8 mouse cellular contexts compared by ENCODE assay signal in the genomic region with DNA sequence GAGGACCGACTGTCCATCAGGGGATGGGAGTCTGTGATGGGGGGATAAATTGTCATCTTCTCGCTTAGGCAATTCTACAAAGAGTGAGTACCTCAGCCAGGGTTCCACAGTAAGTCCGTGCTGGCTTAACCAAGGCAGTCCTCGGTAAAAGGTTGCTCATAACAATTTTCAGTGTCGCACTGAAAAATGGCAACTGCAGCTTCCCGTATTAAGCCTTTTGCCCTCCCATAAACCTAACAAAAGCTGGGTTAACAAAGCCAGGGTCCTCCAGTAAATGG. TPM values are rescaled to one million over a fixed set of nuclear protein-coding genes. Genes with fewer than 3 reads are reported as not detected.
A peak's percentile ranks its signal among the peaks of the same experiment; 100 is the strongest.
DNase-seq lines count a peak whose midpoint lies in the region; ATAC-seq and TF ChIP-seq lines count a peak whose summit lies in the region.

No protein-coding gene starts in this region.

- no peak for TF ChIP-seq CTCF in CH12.LX (conservative IDR thresholded peaks at IDR 0.05 in 1 of 2, IDR thresholded peaks at IDR 0.05 in 1 of 2; ENCODE audit: low read depth in 2 of 2, low read length in 2 of 2)
- no peak for TF ChIP-seq CTCF in liver, embryonic 14.5 days (IDR thresholded peaks at IDR 0.05; ENCODE audit: low read depth)

- peak overlapping the region; percentile 89 for H3K9ac ChIP-seq in heart, embryonic 13.5 days
- H3K9ac ChIP-seq in CH12.LX (ENCODE audit: insufficient read depth, low read depth), result peak overlapping the region; percentile 68
- H3K9ac ChIP-seq in liver, embryonic 14.5 days (replicated peaks), result peak overlapping the region; percentile 84

- H3K4me2 ChIP-seq in heart, embryonic 13.5 days, result peak overlapping the region; percentile 81
- peak overlapping the region; percentile 53; the same call in 1 of the 2 replicates for H3K4me2 ChIP-seq in CH12.LX (ENCODE audit: insufficient read depth, low read depth, poor library complexity, severe bottlenecking)
- peak overlapping the region; percentile 91 for H3K4me2 ChIP-seq in liver, embryonic 14.5 days (ENCODE audit: low read depth)

- no peak for TF ChIP-seq RAD21 in CH12.LX (IDR thresholded peaks at IDR 0.05; ENCODE audit: low read depth, low read length)

- no peaks in the 10 kb centered on the region for H3K9me3 ChIP-seq in heart, embryonic 13.5 days
- H3K9me3 ChIP-seq in CH12.LX (replicated peaks; ENCODE audit: low read length), result no peaks in the 10 kb centered on the region
- H3K9me3 ChIP-seq in forebrain, embryonic 10.5 days, result no peaks in the 10 kb centered on the region
- H3K9me3 ChIP-seq in liver, embryonic 14.5 days (ENCODE audit: control insufficient read depth, low read length), result no peaks in the 10 kb centered on the region

- TF ChIP-seq POLR2A in CH12.LX (IDR thresholded peaks at IDR 0.05; ENCODE audit: low read depth, low read length), result no peak

- 6% methylated on average over 6 of the region's 6 CpGs for WGBS in heart, embryonic 13.5 days
- 5% methylated on average over 6 of the region's 6 CpGs for WGBS in forebrain, embryonic 10.5 days
- WGBS in liver, embryonic 14.5 days (ENCODE audit: insufficient replicate concordance), result 2% methylated on average over 6 of the region's 6 CpGs

- dilution Hi-C loops in CH12.LX (cut with MboI; ENCODE audit: extremely low pct_ligation_motif_present, extremely low pct_unique_long_range_greater_than_20kb, low sequenced_read_pairs), result no loop called here

- ATAC-seq in heart, embryonic 13.5 days (ENCODE audit: extremely low read depth, insufficient number of reproducible peaks, low FRiP score, low TSS enrichment), result no peak
- ATAC-seq in liver, embryonic 14.5 days (ENCODE audit: insufficient read depth), result no peak

- in situ Hi-C loops in CH12.LX (cut with MboI; ENCODE audit: low pct_ligation_motif_present, low pct_unique_long_range_greater_than_20kb, low sequenced_read_pairs), result no loop called here

- 0 out of 2 replicates have a peak, but pooled peaks cover under 1% of the 10 kb centered on the region for H3K27me3 ChIP-seq in heart, embryonic 13.5 days (replicated peaks)
- H3K27me3 ChIP-seq in CH12.LX (replicated peaks), result no peaks in the 10 kb centered on the region
- H3K27me3 ChIP-seq in forebrain, embryonic 10.5 days (ENCODE audit: poor library complexity, severe bottlenecking), result peaks cover 8% of the 10 kb centered on the region; the same call in 1 of the 2 replicates
- no peaks in the 10 kb centered on the region for H3K27me3 ChIP-seq in liver, embryonic 14.5 days (ENCODE audit: control insufficient read depth, insufficient read depth, low read length)

- DNase-seq in heart, adult 8-10 months (ENCODE audit: low spot score), result no peak
- peak; percentile 26 for DNase-seq in CH12.LX (ENCODE audit: extremely low read depth)
- DNase-seq in forebrain, embryonic 10.5 days (ENCODE audit: extremely low spot score, low spot score), result no peak
- no peak for DNase-seq in liver, embryonic 14.5 days (ENCODE audit: low read depth in 3 of 3, low spot score in 3 of 3)
- no peak for DNase-seq in urinary bladder, postnatal 14 days (ENCODE audit: low spot score)
- DNase-seq in frontal cortex, adult 2 months (ENCODE audit: extremely low spot score in 1 of 2, low spot score in 1 of 2), result no peak
- no peak for DNase-seq in kidney, postnatal 14 days

- H3K27ac ChIP-seq in heart, embryonic 13.5 days (replicated peaks), result no peak overlapping the region
- no peak overlapping the region for H3K27ac ChIP-seq in CH12.LX (ENCODE audit: insufficient read depth, low read depth)
- H3K27ac ChIP-seq in forebrain, embryonic 10.5 days, result peak overlapping the region; percentile 88
- no peak overlapping the region for H3K27ac ChIP-seq in liver, embryonic 14.5 days

- H3K36me3 ChIP-seq in heart, embryonic 13.5 days, result peaks cover 11% of the 10 kb centered on the region
- peaks cover 5 to 19% of the 10 kb centered on the region in 2 experiments for H3K36me3 ChIP-seq in CH12.LX (replicated peaks in 1 of 2; ENCODE audit: control insufficient read depth in 1 of 2, insufficient read depth in 1 of 2, low read length in 1 of 2)
- H3K36me3 ChIP-seq in forebrain, embryonic 10.5 days (replicated peaks), result peaks cover 15% of the 10 kb centered on the region
- peaks cover 2% of the 10 kb centered on the region for H3K36me3 ChIP-seq in liver, embryonic 14.5 days (replicated peaks; ENCODE audit: control insufficient read depth, insufficient read depth, low read depth)

- H3K79me2 ChIP-seq in CH12.LX (replicated peaks; ENCODE audit: control insufficient read depth, extremely low read depth, insufficient read depth, poor library complexity, severe bottlenecking), result peaks cover 16% of the 10 kb centered on the region

- no peak for TF ChIP-seq EP300 in CH12.LX (IDR thresholded peaks at IDR 0.05; ENCODE audit: low read length)
- TF ChIP-seq EP300 in liver, embryonic 14.5 days (IDR thresholded peaks at IDR 0.05; ENCODE audit: low read depth), result no peak

- peaks cover 10% of the 10 kb centered on the region for H3K4me1 ChIP-seq in heart, embryonic 13.5 days
- peaks cover 0 to 23% of the 10 kb centered on the region in 2 experiments; a peak in 3 of 4 replicates for H3K4me1 ChIP-seq in CH12.LX (ENCODE audit: control insufficient read depth in 1 of 2, insufficient read depth in 2 of 2)
- peaks cover 11% of the 10 kb centered on the region for H3K4me1 ChIP-seq in forebrain, embryonic 10.5 days
- H3K4me1 ChIP-seq in liver, embryonic 14.5 days (replicated peaks; ENCODE audit: control insufficient read depth in 2 of 2, insufficient read depth in 2 of 2, low read length in 1 of 2), result peaks cover 5 to 7% of the 10 kb centered on the region in 2 experiments

- H3K4me3 ChIP-seq in heart, embryonic 13.5 days, result peak overlapping the region; percentile 89
- H3K4me3 ChIP-seq in CH12.LX (replicated peaks in 1 of 3; ENCODE audit: low read depth in 2 of 3, low read length in 2 of 3, poor library complexity in 1 of 3), result peak overlapping the region; percentile 70 to 90 (median 87)
- H3K4me3 ChIP-seq in forebrain, embryonic 10.5 days, result peak overlapping the region; percentile 91
- peak overlapping the region; percentile 88 to 97 for H3K4me3 ChIP-seq in liver, embryonic 14.5 days (ENCODE audit: insufficient read depth in 1 of 2, low read depth in 2 of 2, low read length in 2 of 2)

TF ChIP-seq in CH12.LX, 34 proteins besides CTCF, POLR2A, EP300 and RAD21:
- TF ChIP-seq ELF1 (IDR thresholded peaks at IDR 0.05; ENCODE audit: low read depth, low read length) (0 out of 2 replicates have a peak, but pooled peaks have one; percentile 2), E2F4 (IDR thresholded peaks at IDR 0.05; ENCODE audit: insufficient replicate concordance, low read depth, low read length) (no peak)
TF ChIP-seq in CH12.LX: peak in this region for 1.

RNA-seq across cellular contexts. Expression of gene Gins3, which starts 0.7 kb away (rescaled TPM):
- 15.7 and 16.4 TPM in 2 replicates for polyA plus RNA-seq in heart, embryonic 13.5 days (2015; fragmentation: Nextera tagmentation; extraction: Ambion mirVana)
- total RNA-seq in heart, adult 8-10 months (2022), result 1 to 10 TPM in 3 of 4 experiments, under 1 TPM in 1; 0.71 to 1.9 (median 1.3) TPM
- total RNA-seq in CH12.LX (2012; rRNA removed) (10.4 and 13.9 TPM in 2 replicates), CH12.LX (2014; rRNA removed) (18.0 and 19.4 TPM in 2 replicates)
- polyA plus RNA-seq in CH12.LX (2012; ENCODE audit: insufficient read length, low read depth), result 14.2 and 15.8 TPM in 2 replicates
- 34.9 and 37.1 TPM in 2 replicates for polyA plus RNA-seq in forebrain, embryonic 10.5 days (2016; fragmentation: Nextera tagmentation; extraction: Ambion mirVana)
- 3.2 and 4.9 TPM in 2 replicates for polyA plus RNA-seq in liver, embryonic 14.5 days (2012; rRNA removed)
- 9.4 and 9.8 TPM in 2 replicates for polyA plus RNA-seq in liver, embryonic 14.5 days (2014; fragmentation: Nextera tagmentation; extraction: Ambion mirVana)
- polyA plus RNA-seq in frontal cortex, adult 2 months (2012; rRNA removed), result 2.6 and 2.7 TPM in 2 replicates

RNA-seq across cellular contexts. Expression of gene Ndrg4, which starts 42.8 kb away (rescaled TPM):
- 256 and 289 TPM in 2 replicates for polyA plus RNA-seq in heart, embryonic 13.5 days (2015; fragmentation: Nextera tagmentation; extraction: Ambion mirVana)
- 100 to 1,000 TPM; 116 to 156 (median 143) TPM for total RNA-seq in heart, adult 8-10 months (2022)
- total RNA-seq in CH12.LX (2012; rRNA removed) (1.7 and 2.1 TPM in 2 replicates), CH12.LX (2014; rRNA removed) (1.6 TPM in 2 replicates)
- polyA plus RNA-seq in CH12.LX (2012; ENCODE audit: insufficient read length, low read depth), result 2.1 TPM in 2 replicates
- 14.7 and 16.7 TPM in 2 replicates for polyA plus RNA-seq in forebrain, embryonic 10.5 days (2016; fragmentation: Nextera tagmentation; extraction: Ambion mirVana)
- 0.81 and 0.95 TPM in 2 replicates for polyA plus RNA-seq in liver, embryonic 14.5 days (2012; rRNA removed)
- 0.62 and 1.0 TPM in 2 replicates for polyA plus RNA-seq in liver, embryonic 14.5 days (2014; fragmentation: Nextera tagmentation; extraction: Ambion mirVana)
- 2,429 and 2,489 TPM in 2 replicates for polyA plus RNA-seq in frontal cortex, adult 2 months (2012; rRNA removed)

RNA-seq across cellular contexts. Expression of gene Prss54, which starts 57.9 kb away (rescaled TPM):
- polyA plus RNA-seq in heart, embryonic 13.5 days (2015; fragmentation: Nextera tagmentation; extraction: Ambion mirVana), result not detected in 2 replicates
- not detected for total RNA-seq in heart, adult 8-10 months (2022)
- not detected in 2 replicates for total RNA-seq in CH12.LX (2012; rRNA removed)
- not detected in 2 replicates for total RNA-seq in CH12.LX (2014; rRNA removed)
- not detected in 2 replicates for polyA plus RNA-seq in CH12.LX (2012; ENCODE audit: insufficient read length, low read depth)
- not detected in 2 replicates for polyA plus RNA-seq in forebrain, embryonic 10.5 days (2016; fragmentation: Nextera tagmentation; extraction: Ambion mirVana)
- polyA plus RNA-seq in liver, embryonic 14.5 days (2012; rRNA removed), result not detected in 2 replicates
- polyA plus RNA-seq in liver, embryonic 14.5 days (2014; fragmentation: Nextera tagmentation; extraction: Ambion mirVana), result not detected in 2 replicates
- 0.10 and 0.15 TPM in 2 replicates for polyA plus RNA-seq in frontal cortex, adult 2 months (2012; rRNA removed)

Comparison
In these comparisons a context has a peak if more than half of its experiments do, and no peak if none do; other contexts are left out.
1. RNA of gene Ndrg4, which starts 42.8 kb away (polyA plus RNA-seq): 2,429 to 2,489 TPM in frontal cortex, adult 2 months and 256 to 289 TPM in heart, embryonic 13.5 days; 14.7 to 16.7 TPM in forebrain, embryonic 10.5 days, 2.1 TPM in CH12.LX and 0.62 to 1.0 TPM in liver, embryonic 14.5 days; every median in the first group is over 10 times any median in the second.
2. Peak in every context shown above with its lines, with median percentiles within 50 percentile points of each other: H3K4me2 ChIP-seq, H3K4me3 ChIP-seq and H3K9ac ChIP-seq.